Mouse (Mus musculus) cerebellum, postnatal 14 days (tissue): Measurements from ENCODE around the gene Atp8b5.

Experiments
- DNase-seq, 2 experiments: peaks; one replicate each; pipeline ENCODE4 v3.0.0; 2021; ENCODE audit warnings: mixed read lengths in 2 of 2

Atp8b5 gene

DNA sequence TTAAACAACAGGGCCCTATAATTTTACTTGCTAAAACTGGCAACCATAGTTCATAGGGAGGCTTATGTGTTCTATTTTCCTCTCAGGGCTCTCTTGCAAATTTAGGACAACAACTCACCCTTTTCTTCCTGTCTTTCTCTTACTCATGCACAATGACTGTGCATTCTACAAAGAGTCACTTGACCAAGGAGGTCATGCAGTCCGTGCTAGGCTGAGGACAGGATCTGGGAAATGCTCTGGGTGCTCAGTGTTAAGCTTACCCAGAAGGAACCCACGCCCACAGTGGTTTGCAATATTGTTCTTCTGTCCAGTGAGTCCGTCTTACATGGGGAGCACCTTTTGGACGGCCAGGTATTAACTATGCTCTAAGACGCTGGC is 117.1 kb downstream of the Atp8b5 start:
- DNase-seq: no peak

DNA sequence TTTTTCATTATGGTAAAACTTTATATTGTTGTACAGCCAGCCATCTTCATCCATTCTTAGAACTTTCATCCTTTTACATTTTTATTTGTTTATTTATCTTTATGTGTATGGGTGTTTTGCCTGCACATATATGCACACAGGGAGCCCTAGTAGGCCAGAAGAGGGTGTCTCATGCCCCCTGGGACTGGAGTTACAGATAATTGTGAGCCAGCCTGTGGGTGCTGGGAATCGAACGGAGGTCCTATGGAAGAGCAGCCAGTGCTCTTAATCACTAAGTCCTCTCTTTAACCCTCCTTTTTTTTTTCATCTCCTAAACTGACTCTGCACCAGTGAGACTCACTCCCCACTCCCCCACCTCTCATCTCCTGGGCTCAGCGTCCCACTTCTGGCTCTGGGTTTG is 117.6 kb downstream of the Atp8b5 start:
- no peak for DNase-seq

DNA sequence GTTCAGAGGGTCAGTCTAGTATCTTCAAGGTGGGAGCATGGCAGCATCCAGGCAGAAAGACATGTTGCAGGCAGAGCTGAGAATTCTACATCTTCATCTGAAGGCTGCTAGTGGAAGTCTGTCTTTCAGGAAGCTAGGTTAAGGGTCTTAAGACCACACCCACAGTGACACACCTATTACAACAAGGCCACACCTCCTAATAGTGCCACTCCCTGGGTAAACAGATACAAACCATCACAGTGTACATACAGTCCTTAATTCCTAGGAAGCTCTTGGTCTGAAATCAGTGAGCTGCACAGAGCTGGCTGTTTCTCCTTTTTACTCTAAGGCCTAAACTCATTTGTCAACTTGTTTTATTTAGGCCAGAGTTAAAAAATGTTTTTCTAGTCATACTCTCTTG is 120.0 kb downstream of the Atp8b5 start:
- no peak for DNase-seq

DNA sequence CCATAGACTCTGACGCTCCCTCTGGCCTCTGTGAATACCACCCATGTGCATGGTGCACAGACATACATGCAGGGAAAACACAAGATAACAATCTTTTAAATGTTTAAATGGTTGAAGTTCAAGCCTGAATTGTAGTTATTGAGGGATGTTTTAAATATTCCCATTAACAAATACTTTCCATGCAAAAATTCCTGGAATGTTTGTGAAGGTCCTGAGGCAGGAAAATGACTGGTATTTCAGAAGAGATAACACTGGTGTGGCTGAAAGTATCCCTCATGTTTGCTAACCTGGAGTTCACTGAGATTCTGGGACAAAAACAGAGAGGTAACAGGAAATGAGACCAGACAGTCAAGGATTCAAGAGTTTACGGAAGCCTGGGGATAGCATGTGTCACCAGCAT is 122.4 kb downstream of the Atp8b5 start:
- DNase-seq: no peak

DNA sequence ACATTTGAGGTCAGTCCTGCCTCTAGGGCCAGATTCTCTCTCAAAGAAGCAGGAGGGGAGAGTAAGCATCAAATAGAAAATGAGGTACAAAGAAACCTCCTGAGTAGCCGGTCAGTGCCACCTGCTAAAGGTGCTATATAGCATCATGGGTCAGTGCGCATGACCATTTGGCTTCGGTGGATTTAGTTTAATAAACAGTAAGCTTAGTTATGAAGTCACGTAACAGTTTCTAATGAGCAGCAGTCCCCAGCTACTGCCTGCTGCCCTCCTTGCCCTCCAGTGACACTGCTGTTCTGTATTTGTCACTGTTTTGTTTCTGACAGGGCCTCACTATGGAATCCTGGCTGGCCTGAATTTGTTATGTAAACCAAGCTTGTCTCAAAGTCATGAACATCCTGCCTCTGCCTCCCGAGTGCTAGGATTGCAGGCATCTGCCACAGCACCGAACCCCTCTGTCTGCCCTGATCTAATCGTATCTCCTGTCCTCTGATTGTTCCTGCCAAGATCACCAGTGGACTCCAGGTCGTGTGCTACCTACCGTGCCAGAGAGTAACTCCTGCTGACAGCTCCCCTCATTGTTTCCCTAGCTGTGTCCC is 123.0 kb downstream of the Atp8b5 start:
- DNase-seq: no peak

DNA sequence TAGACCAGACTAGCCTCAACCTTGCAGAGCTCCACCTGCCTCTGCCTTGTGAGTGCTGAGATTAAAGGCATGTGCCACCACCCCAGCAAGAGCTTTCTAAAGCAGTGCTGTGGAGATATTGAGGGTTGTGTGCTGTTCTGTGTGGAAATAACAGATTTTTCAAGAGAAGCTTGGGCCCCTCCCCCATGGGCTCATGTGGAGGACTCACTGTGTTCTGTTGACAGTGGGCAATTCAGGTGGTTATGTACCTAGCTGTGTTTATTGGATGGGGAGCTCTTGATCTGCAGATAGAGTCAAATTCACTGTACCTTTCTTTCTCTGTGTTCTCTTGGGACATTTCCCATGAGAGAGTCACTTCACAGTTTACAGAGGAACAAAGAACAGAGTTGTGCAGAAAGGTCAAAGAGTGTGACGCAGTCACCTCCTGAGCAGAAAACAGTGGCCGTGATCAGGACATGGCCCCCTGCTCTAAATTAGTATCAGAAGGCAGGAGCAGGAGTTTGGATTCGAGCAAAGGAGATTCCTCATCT is 124.6 kb downstream of the Atp8b5 start:
- DNase-seq: no peak

DNA sequence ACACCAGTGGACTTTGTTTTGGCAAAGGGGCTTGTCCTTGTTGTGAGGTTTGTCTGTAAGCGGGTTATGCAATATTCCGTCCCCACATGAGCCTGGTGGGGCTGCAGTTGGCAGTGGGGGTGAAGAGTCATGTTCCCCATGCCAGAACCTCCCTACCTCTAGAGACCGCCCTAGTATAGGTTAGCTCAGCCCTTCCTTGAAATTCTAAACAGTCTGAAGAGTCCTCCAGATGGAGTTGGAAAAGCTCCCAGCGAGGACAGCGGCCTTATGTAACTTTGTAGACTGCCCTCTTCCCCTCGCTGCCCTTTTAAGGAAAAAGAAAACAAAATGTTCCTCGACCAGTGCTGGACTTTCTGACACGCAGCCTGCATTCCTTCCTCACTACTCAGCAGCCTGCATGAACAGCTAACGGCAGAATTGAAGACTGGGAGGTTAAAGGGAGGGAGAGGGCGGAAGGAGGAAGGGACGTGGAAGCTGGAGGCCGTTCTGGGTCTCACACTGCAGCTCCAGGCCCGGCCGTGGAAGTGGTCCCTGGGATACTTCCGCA is 127.5 kb downstream of the Atp8b5 start:
- DNase-seq: no peak

DNA sequence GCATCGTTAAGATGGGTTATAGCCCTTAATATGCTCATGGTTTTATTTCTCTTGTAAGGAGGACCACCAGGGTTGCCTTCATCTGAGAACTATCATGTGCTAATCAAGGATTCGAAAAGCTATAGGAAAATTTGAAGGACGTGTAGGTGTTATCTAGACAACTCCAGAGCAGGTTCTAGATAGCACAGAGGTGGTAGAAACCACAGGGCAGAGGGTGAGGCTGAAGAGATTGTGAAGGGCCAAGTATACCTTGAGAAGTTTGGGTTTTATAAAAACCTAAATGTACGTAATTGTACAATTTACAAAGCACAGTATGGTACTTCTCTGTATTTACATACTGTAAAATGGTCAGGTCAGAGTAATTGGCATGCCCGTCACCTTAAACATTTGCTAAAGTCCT is 128.2 kb downstream of the Atp8b5 start:
- no peak for DNase-seq

DNA sequence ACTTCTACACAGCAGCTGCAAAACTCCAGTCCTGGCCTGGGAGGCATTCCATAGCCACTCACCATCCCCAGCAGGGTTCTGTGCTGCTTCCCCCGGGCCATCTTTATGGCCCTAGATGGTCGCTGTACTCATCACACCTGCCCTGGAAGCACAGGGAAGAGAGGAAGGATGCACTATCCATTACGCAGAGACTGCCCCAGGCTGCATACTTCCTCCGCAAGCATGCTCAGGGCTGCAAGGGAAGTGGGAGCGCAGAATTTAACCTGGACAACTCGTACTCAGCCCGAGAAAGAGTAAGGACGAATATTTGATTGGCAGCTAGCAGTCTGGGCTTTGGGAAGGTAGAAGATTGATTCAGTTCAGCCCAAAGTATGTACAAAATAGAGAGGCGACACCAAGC is 128.9 kb downstream of the Atp8b5 start:
- no peak for DNase-seq

DNA sequence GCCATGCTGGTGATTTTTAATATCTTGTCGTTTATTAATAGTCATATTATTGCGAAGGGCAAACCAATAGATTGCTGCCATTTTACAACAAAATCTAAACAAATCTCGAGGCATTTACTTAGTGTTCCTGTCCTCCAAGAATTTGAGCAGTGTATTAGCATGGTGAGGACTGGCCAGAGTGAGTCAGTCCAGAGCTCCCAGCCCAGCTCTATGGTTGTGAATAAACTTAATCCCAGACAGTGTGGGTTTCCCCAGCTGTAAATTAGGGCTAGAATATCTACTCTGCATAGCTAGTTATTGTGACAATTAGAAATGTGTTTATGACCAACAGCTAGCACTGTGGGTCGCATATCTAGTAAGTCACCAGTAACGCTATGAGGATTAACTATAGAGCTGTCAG is 129.4 kb downstream of the Atp8b5 start:
- DNase-seq: no peak

DNA sequence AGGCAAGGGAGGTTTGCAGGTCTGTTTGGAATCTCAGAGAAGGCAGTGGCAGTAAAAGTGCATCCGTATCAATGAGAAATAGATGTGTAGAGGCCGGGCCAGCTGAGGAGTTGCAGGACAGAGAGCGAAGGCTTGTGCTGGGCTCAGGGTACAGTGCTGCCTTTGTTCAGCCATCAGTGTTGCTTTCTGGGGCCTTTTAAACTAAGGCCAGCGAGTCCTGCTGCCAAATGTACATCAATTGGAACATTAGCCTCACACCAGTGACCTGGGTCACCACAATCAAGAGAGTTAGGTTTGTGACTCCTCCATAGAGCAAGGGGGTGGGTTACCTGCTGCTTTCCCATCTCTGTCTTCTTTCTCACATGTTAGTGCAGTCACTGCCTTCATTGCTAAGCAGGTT is 131.1 kb downstream of the Atp8b5 start:
- DNase-seq: no peak

DNA sequence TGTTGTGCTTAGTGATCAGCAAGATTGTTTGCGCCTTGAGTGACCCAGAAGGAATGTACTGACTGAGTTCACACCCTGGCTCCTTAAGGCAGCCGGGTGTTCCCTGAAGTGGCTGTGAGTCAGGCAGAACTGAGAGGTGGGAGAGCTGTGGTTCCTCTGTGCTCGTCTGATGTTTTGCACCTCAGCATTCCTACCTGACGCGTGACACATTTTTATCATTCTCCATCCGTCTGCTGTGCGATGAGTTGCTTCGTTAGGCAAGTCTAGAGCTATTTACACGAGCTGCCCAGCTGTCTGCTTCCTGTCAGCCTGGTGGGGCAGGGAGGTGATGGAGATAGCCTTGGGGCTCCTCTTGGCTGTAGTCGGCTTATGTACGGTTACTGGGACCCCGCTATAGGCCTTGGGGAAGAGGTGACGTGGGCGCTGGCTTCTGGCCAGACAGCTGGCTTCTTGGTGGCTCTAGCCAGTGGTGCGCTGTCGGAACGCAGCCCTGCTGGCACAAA is 131.9 kb downstream of the Atp8b5 start:
- DNase-seq: peak in 1 of 2 experiments; percentile 57

DNA sequence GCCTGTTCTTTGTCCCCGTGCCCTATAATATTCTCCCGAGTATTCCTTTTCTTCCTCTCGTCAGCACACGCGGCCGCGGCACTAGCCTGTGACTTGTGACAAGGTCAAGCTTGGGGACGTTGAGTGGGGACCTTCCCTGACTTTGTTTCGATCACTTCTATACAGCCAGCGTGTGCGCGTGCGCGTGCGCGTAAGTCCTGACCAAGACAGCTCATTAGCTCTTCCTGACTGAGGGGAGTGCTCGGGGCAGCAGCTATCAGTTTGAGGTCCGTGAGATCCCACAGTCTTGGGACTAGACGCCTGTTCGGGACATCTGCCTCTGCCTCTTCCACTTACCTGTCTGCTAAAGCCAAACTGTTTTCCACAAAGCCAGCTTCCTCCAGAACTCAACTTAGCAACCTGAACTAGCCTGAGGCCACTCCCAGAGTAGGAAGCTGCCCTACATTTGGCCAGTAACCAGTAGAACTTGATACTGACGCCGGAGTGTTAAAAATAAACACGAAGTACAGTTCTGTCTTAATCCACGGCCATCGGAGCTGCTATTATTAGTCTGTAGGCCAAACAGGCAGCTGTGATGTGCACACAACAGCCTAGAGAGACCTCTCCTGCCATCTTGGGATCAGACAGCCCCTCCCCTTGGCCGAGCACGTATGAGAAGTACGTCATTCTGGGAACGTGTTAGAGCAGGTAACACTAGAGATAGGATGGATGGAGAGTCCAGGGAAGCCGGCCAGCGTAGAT is 132.6 kb downstream of the Atp8b5 start:
- DNase-seq: no peak

DNA sequence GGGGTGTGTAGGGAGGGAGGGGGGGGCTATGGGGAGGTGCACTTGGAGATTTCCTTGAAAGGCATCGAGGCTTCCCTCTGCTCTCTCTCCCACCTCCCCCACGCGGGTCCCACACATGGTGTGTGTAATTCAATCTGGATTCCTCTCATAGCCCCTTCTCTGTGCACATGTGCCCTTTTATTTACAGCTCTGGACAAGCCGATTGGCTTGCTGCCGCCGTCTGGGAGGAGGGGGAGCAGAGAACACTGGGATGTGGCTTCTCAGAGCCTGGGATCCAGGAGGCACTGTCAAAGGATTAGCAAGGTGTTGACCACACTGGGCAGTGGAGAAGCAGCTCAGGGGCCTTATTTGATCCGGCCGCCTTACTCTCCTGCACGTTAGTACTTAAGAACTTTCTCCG is 134.0 kb downstream of the Atp8b5 start:
- DNase-seq: no peak

DNA sequence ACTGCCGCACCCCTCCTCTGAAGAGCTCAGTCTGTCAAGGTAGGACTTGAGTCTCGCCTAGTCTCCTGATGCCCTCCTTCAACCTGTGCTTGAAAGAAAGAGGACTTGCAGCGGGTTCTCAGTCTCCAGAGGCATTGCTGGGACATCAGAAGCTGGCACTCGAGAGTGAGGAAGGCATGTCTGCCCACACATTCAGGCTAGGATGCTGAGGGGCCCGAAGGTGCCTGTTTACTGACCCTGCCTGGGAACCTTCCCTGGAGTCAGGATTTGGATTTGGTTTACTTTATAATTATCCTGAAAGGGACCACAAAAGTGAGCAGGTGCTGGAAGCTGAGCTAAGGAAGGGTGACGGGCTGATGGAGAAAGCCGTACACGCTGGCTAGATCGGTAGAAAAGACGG is 134.5 kb downstream of the Atp8b5 start:
- no peak for DNase-seq

DNA sequence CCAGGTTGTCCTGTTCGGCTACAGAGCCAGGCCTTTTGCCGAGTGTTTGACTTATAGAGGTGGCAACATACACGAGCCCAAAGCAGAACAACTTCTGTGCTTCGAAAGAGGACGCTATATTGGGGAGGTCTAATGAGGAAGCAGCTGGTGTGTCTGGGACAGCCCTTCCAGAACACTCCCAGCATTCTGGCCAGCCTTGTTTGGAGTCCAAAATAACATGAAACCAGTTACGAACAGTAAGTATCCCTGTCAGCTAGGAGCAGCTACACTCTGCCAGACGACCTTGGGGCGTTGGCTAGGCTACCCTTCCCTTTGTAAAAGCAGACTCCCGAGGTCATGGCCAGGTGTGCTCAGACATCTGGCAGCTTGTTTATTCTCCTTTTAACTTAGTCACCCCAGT is 135.3 kb downstream of the Atp8b5 start:
- DNase-seq: no peak

DNA sequence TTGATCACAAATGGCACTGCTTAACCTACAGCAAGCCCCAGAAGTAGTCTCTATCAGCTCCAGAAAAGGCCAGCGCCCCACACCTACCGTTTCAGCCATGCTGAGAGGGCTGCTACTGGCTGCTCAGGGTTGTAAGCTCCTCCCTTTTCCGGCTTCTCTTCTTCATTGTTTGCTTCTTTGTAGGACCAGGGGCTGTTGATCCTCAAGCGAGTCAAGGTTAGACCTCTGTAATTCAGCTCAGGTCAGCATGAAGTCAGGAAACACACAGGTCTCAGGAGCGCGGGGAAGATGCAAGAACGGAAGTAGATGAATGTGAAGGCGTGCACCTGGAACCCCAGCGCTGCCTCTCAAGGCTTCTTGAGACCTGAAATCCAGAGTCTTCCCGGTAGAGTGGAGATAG is 137.7 kb downstream of the Atp8b5 start:
- no peak for DNase-seq

DNA sequence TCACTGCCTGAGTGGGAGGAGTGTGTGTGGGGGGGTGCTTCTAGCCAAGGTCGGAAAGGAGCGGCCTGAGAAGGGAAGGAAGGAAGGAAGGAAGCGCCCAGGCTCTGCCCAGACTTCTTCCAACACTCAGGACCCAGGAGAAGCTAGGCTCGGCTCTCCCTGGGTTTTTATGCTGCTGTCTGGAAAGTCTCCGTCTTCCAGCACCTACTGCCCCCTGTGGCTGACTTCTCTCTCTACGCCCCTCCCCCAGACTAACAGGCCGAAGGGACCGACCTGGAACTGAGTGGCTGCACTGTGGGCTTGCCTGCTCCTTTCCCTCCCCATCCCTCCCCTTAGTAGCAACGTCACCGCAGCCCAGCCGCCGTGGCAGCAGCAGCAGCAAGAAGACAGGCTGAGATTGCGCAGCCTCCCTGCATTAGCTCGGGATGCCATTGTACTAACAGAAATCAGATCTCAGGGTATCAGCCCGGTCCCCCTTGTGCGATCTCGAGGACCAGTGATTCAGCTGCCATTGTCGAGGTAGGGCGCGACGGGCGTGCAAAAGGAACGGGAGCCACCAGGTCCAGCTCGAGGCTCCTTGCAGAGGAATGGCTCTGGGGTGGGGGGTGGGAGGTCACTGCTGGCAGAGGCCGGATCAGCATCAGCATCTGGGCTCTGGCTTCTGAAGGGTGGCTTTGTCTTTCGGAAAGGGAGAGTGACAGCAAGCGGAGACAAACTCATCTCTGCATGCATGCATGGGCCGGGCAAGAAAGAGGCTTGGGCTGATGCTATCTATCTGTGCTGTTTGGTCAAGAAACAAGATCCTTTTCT is 139.4 kb downstream of the Atp8b5 start:
- DNase-seq: peak; percentile 68 to 79

DNA sequence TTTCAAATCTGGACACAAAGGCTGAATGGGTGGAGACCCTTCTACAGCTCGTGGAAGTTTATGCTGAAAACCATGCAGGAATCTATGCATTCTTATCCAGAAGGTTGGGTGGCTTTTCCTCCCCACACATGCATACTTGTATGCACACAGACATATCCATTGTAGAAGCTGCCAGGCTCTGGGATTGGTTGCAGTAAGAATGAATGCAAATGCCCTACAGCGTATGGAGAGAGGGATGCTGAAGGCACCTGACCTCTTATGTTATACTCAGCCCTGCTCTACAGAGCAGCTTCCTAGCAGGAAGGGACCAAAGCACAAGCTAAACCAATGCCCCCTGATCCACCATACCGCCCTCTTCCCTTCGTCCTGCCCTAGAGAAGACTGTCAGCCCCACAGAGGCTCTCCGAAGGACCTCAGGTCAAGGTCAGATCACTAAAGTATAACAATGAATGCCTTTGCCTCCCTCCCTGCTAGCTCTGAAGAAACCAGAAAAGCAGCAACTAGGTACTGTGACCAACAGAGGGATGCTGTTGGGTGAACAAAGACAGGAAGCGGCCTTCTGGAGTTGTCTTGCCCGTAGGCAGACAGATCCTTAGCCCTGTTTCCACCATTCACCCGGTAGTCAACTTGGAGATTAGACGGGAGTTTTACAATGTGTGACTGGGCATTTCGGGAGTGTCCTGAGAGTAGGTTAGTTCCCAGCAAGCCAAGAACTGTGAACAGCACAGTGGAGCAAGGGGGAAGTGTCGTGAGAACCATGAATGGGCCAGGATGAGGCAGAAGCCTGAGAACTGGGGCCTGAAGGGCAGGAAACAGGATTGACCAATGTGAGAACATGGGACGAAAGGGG is 140.3 kb downstream of the Atp8b5 start:
- no peak for DNase-seq

DNA sequence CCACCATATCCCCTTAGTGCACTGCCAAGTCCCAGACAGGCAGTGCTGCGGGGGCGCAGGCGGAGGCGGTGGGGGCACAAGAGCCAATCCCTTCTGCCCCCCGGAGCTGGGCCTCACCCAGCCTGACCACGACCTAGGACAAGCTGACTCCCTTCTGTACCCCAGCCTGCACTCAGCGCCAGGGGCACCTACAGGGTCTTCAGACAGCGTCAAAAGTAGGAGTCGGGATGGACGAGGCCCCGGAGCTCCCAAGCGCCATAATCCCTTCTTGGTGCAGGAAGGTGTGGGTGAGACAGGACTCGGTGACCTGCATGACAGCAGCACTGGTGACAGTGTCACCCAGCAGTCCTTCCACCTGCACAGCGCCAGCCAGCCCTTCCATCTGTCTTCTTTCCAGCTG is 147.8 kb downstream of the Atp8b5 start:
- no peak for DNase-seq

DNA sequence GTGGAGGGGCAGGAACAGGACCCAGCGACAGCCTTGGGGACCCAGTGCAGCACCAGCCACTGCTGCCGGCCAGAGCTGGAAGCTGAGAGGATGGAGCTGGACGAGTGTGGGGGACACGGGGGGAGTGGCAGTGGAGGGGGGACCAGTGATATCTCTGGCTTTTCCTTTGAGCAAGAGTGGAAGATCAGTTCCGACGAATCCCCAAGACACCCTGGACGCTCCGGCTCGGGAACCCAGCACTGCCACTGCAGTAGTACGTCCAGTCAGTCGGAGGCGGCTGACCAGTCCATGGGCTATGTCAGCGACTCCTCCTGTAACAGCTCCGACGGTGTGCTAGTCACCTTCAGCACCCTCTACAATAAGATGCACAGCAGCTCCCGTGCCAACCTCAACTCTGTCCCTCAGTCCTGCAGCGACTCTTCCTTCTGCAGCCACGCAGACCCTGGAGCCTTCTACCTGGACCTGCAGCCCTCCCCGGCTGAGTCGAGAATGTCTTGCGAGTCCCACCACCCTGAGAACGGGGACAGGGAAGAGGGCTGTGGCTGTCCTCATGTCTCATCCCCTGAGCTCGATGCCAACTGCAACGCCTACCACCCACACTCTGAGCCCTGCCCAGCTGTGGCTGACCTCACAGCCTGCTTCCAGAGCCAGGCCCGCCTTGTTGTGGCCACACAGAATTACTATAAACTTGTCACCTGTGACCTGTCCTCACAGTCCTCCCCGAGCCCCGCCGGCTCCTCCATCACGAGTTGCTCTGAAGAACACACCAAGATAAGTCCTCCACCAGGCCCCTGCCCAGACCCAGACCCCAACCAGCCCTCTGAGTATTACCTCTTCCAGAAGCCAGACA is 148.5 kb downstream of the Atp8b5 start:
- DNase-seq: no peak
